ENCODE assay signal across 25 mouse cellular contexts in the genomic region with DNA sequence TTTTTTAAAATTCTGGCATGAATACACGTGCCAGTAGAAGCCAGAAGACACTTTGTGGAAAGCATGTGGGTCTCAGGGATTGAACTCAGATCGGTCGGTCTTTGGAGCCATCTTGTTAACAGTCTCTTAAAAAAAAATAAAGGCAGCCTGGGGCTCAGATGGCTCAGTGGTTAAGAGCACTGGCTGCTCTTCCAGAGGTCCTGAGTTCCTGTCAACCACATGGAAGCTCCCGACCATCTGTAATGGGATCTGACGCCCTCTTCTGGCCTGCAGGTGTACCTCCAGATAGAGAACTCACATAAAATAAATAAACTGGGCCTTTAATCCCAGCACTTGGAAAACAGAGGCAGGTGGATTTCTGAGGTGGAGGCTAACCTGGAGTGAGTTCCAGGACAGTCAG. TPM values are rescaled to one million over a fixed set of nuclear protein-coding genes. Genes with fewer than 3 reads are reported as not detected.
DNase-seq lines count a peak whose midpoint lies in the region; ATAC-seq and TF ChIP-seq lines count a peak whose summit lies in the region.
"Had no signal": no experiment of that assay in that cellular context is flagged by ENCODE, and none has a peak within 500 bp of the region (broad histone marks: within the 10 kb centered on the region; RNA-seq: fewer than 3 reads in every experiment).

No protein-coding gene starts in this region.

- DNase-seq in kidney, postnatal 0 days (ENCODE audit: low spot score) = no peak
- DNase-seq in kidney, postnatal 4 days = no peak
- DNase-seq in 416B (ENCODE audit: low read depth) (peak; percentile 28), Patski (ENCODE audit: low read depth, low spot score) (no peak)
- no peak for DNase-seq in cerebellum, adult 18-20 months
- DNase-seq in layer of hippocampus, postnatal 25 days (ENCODE audit: extremely low spot score in 1 of 2, low spot score in 1 of 2) = no peak
- DNase-seq in natural killer cell, adult 2 months (ENCODE audit: low spot score in 2 of 2) = no peak
- DNase-seq: adrenal gland, adult 2 months; B cell, adult 2 months; cerebellum, adult 11 months; cerebellum, adult 9-10 months; cerebellum, postnatal 25 days; gastrocnemius, postnatal 14 days; heart, postnatal 10 days; heart, postnatal 4 days had no signal

- H3K4me2 ChIP-seq in kidney, postnatal 0 days (ENCODE audit: low read length) = no peak overlapping the region
- H3K4me2 ChIP-seq: embryonic facial prominence, embryonic 13.5 days; forebrain, embryonic 12.5 days; hindbrain, embryonic 12.5 days had no signal

- H3K27me3 ChIP-seq in kidney, postnatal 0 days (ENCODE audit: insufficient read depth, low read length) = no peaks in the 10 kb centered on the region
- H3K27me3 ChIP-seq in E14TG2a.4 (ENCODE audit: insufficient read depth, low read length) (no peaks in the 10 kb centered on the region), Patski (no peaks in the 10 kb centered on the region)
- H3K27me3 ChIP-seq: embryonic facial prominence, embryonic 13.5 days; forebrain, embryonic 12.5 days; hindbrain, embryonic 12.5 days had no signal

- no peak for ATAC-seq in kidney, postnatal 0 days (replicated peaks; ENCODE audit: low FRiP score, low read depth)
- no peak for ATAC-seq in Patski
- ATAC-seq: CD4-positive, CD25-positive, alpha-beta regulatory T cell, adult 4 months; forebrain, embryonic 16.5 days; hindbrain, embryonic 16.5 days; inflammation-experienced regulatory T-cells, adult 6 months had no signal

- peak; percentile 14; the same call in 1 of the 2 replicates for TF ChIP-seq CTCF in kidney, postnatal 0 days (IDR thresholded peaks at IDR 0.05; ENCODE audit: low read depth)
- TF ChIP-seq CTCF in E14TG2a.4 (conservative IDR thresholded peaks at IDR 0.05; ENCODE audit: low read length) = peak; percentile 45
- TF ChIP-seq CTCF in Patski (IDR thresholded peaks at IDR 0.05) = peak; percentile 28

- no peak overlapping the region for H3K27ac ChIP-seq in kidney, postnatal 0 days
- H3K27ac ChIP-seq: embryonic facial prominence, embryonic 13.5 days; forebrain, embryonic 12.5 days; heart, embryonic 10.5 days; hindbrain, embryonic 12.5 days had no signal

- H3K4me1 ChIP-seq in kidney, postnatal 0 days (replicated peaks; ENCODE audit: insufficient read depth, low read length) = no peaks in the 10 kb centered on the region
- peaks cover 14% of the 10 kb centered on the region; the same call in 1 of the 2 replicates for H3K4me1 ChIP-seq in E14TG2a.4 (replicated peaks; ENCODE audit: low read depth, low read length)
- H3K4me1 ChIP-seq: embryonic facial prominence, embryonic 13.5 days; forebrain, embryonic 12.5 days; heart, embryonic 10.5 days; hindbrain, embryonic 12.5 days had no signal

- H3K4me3 ChIP-seq in kidney, postnatal 0 days (replicated peaks; ENCODE audit: low read depth, low read length) = no peak overlapping the region
- no peak overlapping the region for H3K4me3 ChIP-seq in E14TG2a.4 (replicated peaks; ENCODE audit: low read length)
- H3K4me3 ChIP-seq: embryonic facial prominence, embryonic 13.5 days; forebrain, embryonic 12.5 days; heart, embryonic 10.5 days; hindbrain, embryonic 12.5 days had no signal

- in situ Hi-C loops in Patski (cut with MboI; ENCODE audit: low pct_unique_long_range_greater_than_20kb) = no loop called here

- peaks cover 25% of the 10 kb centered on the region for H3K36me3 ChIP-seq in kidney, postnatal 0 days (ENCODE audit: insufficient read depth, low read length)
- peaks cover 45% of the 10 kb centered on the region for H3K36me3 ChIP-seq in E14TG2a.4 (ENCODE audit: insufficient read depth, low read length)

- no peak overlapping the region for H3K9ac ChIP-seq in kidney, postnatal 0 days (ENCODE audit: low read depth, low read length)
- H3K9ac ChIP-seq: embryonic facial prominence, embryonic 13.5 days; forebrain, embryonic 12.5 days; hindbrain, embryonic 12.5 days had no signal

- CTCF ChIA-PET in Patski (lab: Charles Lee) = interaction anchor here (0.7 to 1.2 kb wide), 2 partner anchors 9 to 18 kb away, joined by 3 read pairs; no protein-coding TSS in a partner anchor

- no peaks in the 10 kb centered on the region for H3K9me3 ChIP-seq in kidney, postnatal 0 days (replicated peaks; ENCODE audit: low read length)
- H3K9me3 ChIP-seq in E14TG2a.4 (ENCODE audit: low read length) = no peaks in the 10 kb centered on the region
- H3K9me3 ChIP-seq: embryonic facial prominence, embryonic 13.5 days; forebrain, embryonic 12.5 days; heart, embryonic 10.5 days; hindbrain, embryonic 12.5 days had no signal

- 83% methylated on average over 5 of the region's 5 CpGs for WGBS in kidney, postnatal 0 days

- POLR2A ChIA-PET in Patski (lab: Charles Lee) = no interaction called here

RNA-seq across cellular contexts. Expression of a gene that starts 22.1 kb away (rescaled TPM):
- 7.0 and 8.1 TPM in 2 replicates for polyA plus RNA-seq in kidney, postnatal 0 days (2015; fragmentation: Nextera tagmentation; extraction: Ambion mirVana)
- polyA plus RNA-seq in Patski (2021) = 41.3 TPM
- 10 to 100 TPM; 39.4 to 40.4 TPM for total RNA-seq in layer of hippocampus, postnatal 25 days (2021)

RNA-seq across cellular contexts. Expression of a gene that starts 32.6 kb away (rescaled TPM):
- polyA plus RNA-seq in kidney, postnatal 0 days (2015; fragmentation: Nextera tagmentation; extraction: Ambion mirVana) = 79.1 and 82.4 TPM in 2 replicates
- polyA plus RNA-seq in Patski (2021) = 114 TPM
- total RNA-seq in layer of hippocampus, postnatal 25 days (2021) = 10 to 100 TPM; 49.9 to 55.3 TPM

RNA-seq across cellular contexts. Expression of a gene that starts 32.7 kb away (rescaled TPM):
- polyA plus RNA-seq in kidney, postnatal 0 days (2015; fragmentation: Nextera tagmentation; extraction: Ambion mirVana) = 137 and 140 TPM in 2 replicates
- 39.1 TPM for polyA plus RNA-seq in Patski (2021)
- total RNA-seq in layer of hippocampus, postnatal 25 days (2021) = 10 to 100 TPM; 42.2 to 49.5 TPM

RNA-seq across cellular contexts. Expression of a gene that starts 47.3 kb away (rescaled TPM):
- 1.8 and 2.2 TPM in 2 replicates for polyA plus RNA-seq in kidney, postnatal 0 days (2015; fragmentation: Nextera tagmentation; extraction: Ambion mirVana)
- 0.35 TPM for polyA plus RNA-seq in Patski (2021)
- total RNA-seq in layer of hippocampus, postnatal 25 days (2021) = 10 to 100 TPM; 15.4 to 20.9 TPM
- total RNA-seq: granulocyte monocyte progenitor cell, adult 5-6 weeks had no signal
